Mouse (Mus musculus) kidney, adult 10 weeks (tissue): Measurements from ENCODE around the gene Csf3. TPM values are rescaled to one million over a fixed set of nuclear protein-coding genes. Genes with fewer than 3 reads are reported as not detected.

Experiments
- polyA plus RNA-seq: library from polyadenylated mRNA; stranded (reverse); fragments of 350-450 nt; fragmentation: Illumina TruSeq; extraction: RNeasy Lipid Tissue Mini Kit (QIAGEN cat#74804); gene quantifications from one replicate; pipeline ENCODE4 v1.2.3, GENCODE M21; 2014; ENCODE audit warnings: low read depth, low replicate concordance

Gene Csf3
- not detected for polyA plus RNA-seq

DNA sequence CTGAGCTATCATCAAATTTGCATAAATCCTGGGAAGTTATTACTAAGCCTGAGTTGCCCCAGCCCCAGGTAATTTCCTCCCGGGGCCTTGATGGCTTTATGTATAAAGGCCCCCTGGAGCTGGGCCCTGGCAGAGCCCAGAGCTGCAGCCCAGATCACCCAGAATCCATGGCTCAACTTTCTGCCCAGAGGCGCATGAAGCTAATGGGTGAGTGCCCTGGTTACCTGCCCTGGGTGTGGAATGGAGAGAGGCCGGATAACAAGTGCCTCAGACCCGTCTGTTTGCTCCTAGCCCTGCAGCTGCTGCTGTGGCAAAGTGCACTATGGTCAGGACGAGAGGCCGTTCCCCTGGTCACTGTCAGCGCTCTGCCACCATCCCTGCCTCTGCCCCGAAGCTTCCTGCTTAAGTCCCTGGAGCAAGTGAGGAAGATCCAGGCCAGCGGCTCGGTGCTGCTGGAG lies at the start of gene Csf3:
Csf3 (plus strand) TSS at position 51 of the 458 bp plus-strand sequence.

DNA sequence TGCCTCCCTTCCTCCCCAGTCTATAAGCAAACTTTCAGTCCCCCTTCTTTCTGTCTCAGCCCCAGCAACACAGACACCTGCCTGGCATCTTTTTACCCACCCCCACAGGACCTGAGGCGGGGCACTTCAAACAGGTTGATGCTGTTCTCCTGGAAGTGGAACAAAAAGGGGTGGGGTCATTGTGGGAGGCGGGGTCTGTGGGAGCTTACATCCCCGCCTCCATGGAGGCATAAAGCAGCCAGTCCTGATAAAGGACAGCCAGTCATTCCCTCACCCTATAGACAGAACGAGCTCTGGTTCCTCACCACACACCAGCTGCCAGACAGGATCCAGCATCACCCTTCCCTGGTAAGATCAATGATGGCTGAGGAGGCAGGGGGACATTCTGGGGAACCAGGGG lies 37.0 kb upstream of the Csf3 start, which contains the start of gene Gsdma:
Gsdma (plus strand) TSS at position 261 of the 400 bp plus-strand sequence.

DNA sequence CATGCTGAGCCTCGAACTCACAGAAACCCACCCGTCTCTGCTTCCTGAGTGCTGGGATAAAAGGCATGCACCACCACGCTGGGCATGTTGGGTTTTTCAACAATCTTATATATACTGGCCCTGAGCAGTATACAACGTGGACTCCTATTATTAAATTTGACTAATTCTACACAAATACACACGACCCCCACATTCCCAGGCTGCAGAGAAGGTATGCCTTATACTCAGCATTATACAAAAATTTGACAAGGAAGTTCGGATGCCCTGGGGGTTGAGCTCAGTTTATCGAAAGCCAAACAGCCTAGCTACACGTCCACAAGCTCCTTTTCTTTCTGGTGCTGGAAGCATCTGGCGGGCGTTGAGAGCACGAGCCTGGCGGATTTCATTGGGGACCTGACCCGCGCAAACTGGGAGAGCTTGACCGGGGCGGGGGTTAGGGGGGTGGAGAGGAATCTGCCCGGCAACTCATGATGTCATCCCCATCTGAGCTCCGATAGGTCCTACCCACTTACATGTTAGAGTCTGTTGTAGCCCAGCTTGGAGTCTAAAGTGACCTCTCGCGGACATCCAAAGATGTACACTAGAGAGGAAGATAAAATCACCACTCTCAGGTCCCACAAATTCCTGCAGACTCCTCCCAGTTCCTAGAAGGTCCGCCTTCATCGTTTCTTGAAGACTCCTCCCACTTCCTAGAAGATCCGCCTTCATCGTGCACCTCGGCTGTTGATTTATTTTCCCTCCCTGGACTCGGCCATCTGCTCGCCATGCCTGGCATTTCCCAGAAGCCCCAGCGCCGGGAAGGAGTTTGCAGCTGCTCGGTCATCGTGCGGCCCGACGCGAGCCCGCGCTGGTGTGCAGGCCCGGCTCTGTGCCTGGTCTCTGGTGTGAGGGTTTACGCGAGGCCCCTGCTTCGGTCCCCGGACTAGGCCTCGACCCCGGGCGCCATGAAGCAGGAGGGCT lies 19.0 kb upstream of the Csf3 start, which contains the start of gene Psmd3:
Psmd3 (plus strand) TSS at position 769 of the 960 bp plus-strand sequence.

DNA sequence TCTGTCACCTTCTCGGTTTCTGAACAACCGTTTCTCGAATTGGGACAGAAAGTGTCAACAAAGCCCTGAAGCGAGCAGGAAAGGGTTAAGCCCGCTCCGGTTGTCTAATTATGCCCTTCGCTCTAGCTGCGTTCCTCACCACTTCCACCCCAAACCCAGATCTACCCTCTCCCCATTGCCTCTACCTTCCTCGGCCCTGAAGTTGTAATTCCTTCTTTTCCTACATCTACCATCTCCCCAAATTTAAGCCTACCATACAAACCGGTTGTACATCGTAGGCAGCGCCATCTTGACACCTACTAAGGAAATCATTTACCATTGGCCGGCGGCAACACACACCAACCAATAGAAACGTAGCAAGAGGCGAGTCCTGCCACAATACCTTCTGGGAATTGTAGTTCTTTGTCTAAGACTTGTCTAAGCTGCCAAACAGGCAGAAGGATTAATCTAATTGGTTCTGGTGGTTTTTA lies 28.1 kb downstream of the Csf3 start, which contains the start of gene Med24:
Med24 (minus strand) TSS at position 317 of the 470 bp plus-strand sequence.

DNA sequence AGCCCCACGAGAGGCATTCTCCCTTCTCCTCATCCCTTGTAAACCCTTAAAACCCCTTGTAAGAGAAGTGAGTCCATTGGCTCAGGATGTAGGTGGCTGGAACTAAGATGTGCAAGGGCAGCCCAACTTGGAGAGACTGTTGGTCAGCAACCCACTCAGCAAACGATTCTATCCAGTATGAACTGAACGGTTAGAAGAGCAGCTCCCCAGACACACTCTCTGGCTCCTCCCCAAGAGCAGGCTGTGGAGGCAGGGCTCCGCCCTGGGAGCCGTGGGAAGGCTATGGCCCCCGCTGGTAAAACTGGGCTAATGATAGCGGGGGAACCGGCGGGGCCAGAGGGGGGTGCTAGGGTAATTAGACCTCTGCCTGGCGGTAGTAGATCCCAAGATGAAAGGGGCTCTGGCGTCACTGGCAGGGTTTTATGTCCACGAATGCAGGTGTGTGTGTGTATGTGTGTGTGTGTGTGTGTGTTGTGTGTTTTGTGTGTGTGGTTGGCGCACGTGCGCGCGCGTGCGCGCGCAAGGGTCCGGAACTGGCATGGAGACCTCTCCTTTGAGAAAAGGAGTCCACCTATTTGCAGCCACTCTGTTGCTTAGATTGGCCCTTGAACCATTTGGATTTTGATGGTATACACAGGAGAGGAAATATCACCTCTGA lies 39.5 kb downstream of the Csf3 start, which contains the start of gene Thra:
Thra (plus strand) TSS at position 246 of the 658 bp plus-strand sequence.

Other genes starting within 250 kb of the Csf3 start
- not detected for gene Ikzf3, start 155.2 kb upstream of the Csf3 start, polyA plus RNA-seq
- gene Zpbp2, start 150.2 kb upstream of the Csf3 start, polyA plus RNA-seq, result 0.49 TPM
- 3.5 TPM for gene Ormdl3, start 113.9 kb upstream of the Csf3 start, polyA plus RNA-seq
- gene Lrrc3c, start 103.0 kb upstream of the Csf3 start, polyA plus RNA-seq, result not detected
- not detected for gene Gm12355, start 75.6 kb upstream of the Csf3 start, polyA plus RNA-seq
- not detected for gene Gsdma3, start 74.9 kb upstream of the Csf3 start, polyA plus RNA-seq
- gene Gsdma2, start 54.5 kb upstream of the Csf3 start, polyA plus RNA-seq, result not detected
- gene Gsdma, start 36.9 kb upstream of the Csf3 start, polyA plus RNA-seq, result not detected
- 16.5 TPM for gene Psmd3, start 18.7 kb upstream of the Csf3 start, polyA plus RNA-seq
- gene Med24, start 28.2 kb downstream of the Csf3 start, polyA plus RNA-seq, result 3.1 TPM
- gene Thra, start 39.4 kb downstream of the Csf3 start, polyA plus RNA-seq, result 6.5 TPM
- 0.93 TPM for gene Nr1d1, start 74.1 kb downstream of the Csf3 start, polyA plus RNA-seq
- 52.8 TPM for gene Msl1, start 94.3 kb downstream of the Csf3 start, polyA plus RNA-seq
- 12.8 TPM for gene Casc3, start 103.6 kb downstream of the Csf3 start, polyA plus RNA-seq
- 1.0 TPM for gene Rapgefl1, start 135.5 kb downstream of the Csf3 start, polyA plus RNA-seq
- gene Wipf2, start 162.4 kb downstream of the Csf3 start, polyA plus RNA-seq, result 8.2 TPM
- not detected for gene Cdc6, start 206.5 kb downstream of the Csf3 start, polyA plus RNA-seq
- gene Rara, start 226.6 kb downstream of the Csf3 start, polyA plus RNA-seq, result 0.77 TPM